Mouse (Mus musculus) C2C12 (cell line): Measurements from ENCODE around the gene Zfp867.

ENCODE experiments used
- CEBPB ChIP-seq: IDR thresholded peaks from one replicate; pipeline ENCODE4 v1.6.1; 2011; ENCODE audit warnings: low read depth, mild to moderate bottlenecking, control low read depth, moderate library complexity
- CTCF ChIP-seq: IDR thresholded peaks from one replicate; pipeline ENCODE4 v1.5.1; 2011; ENCODE audit not compliant: control insufficient read depth, insufficient read depth, insufficient read length
- FOSL1 ChIP-seq: IDR thresholded peaks from one replicate; pipeline ENCODE4 v1.8.0; 2011; ENCODE audit warnings: mild to moderate bottlenecking, low read length; ENCODE audit not compliant: poor library complexity, insufficient read depth, severe bottlenecking
- MYOG ChIP-seq: IDR thresholded peaks from one replicate; pipeline ENCODE4 v1.6.1; 2011; ENCODE audit not compliant: control insufficient read depth, insufficient read length; ENCODE audit errors: extremely low read depth
- USF1 ChIP-seq: IDR thresholded peaks from one replicate; pipeline ENCODE4 v1.6.1; 2011; ENCODE audit warnings: low read depth, mild to moderate bottlenecking, control low read depth, moderate library complexity

GRCm38 (mm10) chr11:59429959-59430358, 42.3 kb downstream of the Zfp867 start:
- TF ChIP-seq USF1 (no peak), CTCF (no peak), MYOG (no peak), CEBPB (no peak), FOSL1 (no peak)
